Mouse (Mus musculus) lung, adult 2 months (tissue): ENCODE measurements around the gene Gm10142.

Source experiments
- CTCF ChIP-seq: fragments of 200-500 bp; IDR thresholded peaks from 2 replicates; pipeline ENCODE4 v1.5.1; 2011; ENCODE audit warnings: mild to moderate bottlenecking, low read length, control low read depth; ENCODE audit not compliant: insufficient read depth
- POLR2A ChIP-seq: fragments of 200-500 bp; IDR thresholded peaks from 2 replicates; pipeline ENCODE4 v1.6.1; 2011; ENCODE audit warnings: low read depth, mild to moderate bottlenecking, control low read depth, low read length, borderline replicate concordance; ENCODE audit errors: extremely low read depth

- TF ChIP-seq CTCF (no peak), POLR2A (no peak)
These were observed 32.6 kb upstream of the Gm10142 start for GRCm38 (mm10) chr10:77682994-77683393.
